Mouse (Mus musculus) limb, embryonic 14.5 days (tissue): ENCODE results near the gene Gm10134. TPM values are rescaled to one million over a fixed set of nuclear protein-coding genes. Genes with fewer than 3 reads are reported as not detected.
A peak's percentile ranks its signal among the peaks of the same experiment; 100 is the strongest.

Experiments
- ATAC-seq: fragments of 200-750 bp; cut with Nextera tagmentation; 2 replicates; pipeline ENCODE4 v1.8.0; 2017; ENCODE audit warnings: low read depth, moderate number of reproducible peaks, moderate TSS enrichment; ENCODE audit not compliant: low FRiP score
- DNase-seq: peaks from one replicate; pipeline ENCODE4 v3.0.0-alpha.2; 2015; ENCODE audit warnings: low spot score
- H3K27ac ChIP-seq: fragments of 300-500 bp; sonication (generic); replicated peaks from 2 replicates; pipeline ENCODE4 v1.5.1; 2014; ENCODE audit warnings: low read depth, mild to moderate bottlenecking, low read length, moderate library complexity, mixed read lengths
- H3K27me3 ChIP-seq: fragments of 300-500 bp; sonication (generic); 2 replicates; pipeline ENCODE4 v1.6.1; 2014; ENCODE audit warnings: low read length, mixed read lengths; ENCODE audit not compliant: control insufficient read depth, insufficient read depth
- H3K36me3 ChIP-seq: fragments of 300-500 bp; sonication (generic); 2 replicates; pipeline ENCODE4 v1.6.1; 2014; ENCODE audit warnings: mild to moderate bottlenecking, low read length, moderate library complexity, mixed read lengths; ENCODE audit not compliant: control insufficient read depth, insufficient read depth
- H3K4me1 ChIP-seq: fragments of 300-500 bp; sonication (generic); 2 replicates; pipeline ENCODE4 v1.6.1; 2014; ENCODE audit warnings: antibody characterized with exemption, low read length, mixed read lengths; ENCODE audit not compliant: control insufficient read depth, insufficient read depth
- H3K4me2 ChIP-seq: fragments of 300-500 bp; sonication (generic); replicated peaks from 2 replicates; pipeline ENCODE4 v1.6.1; 2014; ENCODE audit warnings: low read depth, mild to moderate bottlenecking, low read length, moderate library complexity; ENCODE audit not compliant: severe bottlenecking
- H3K4me3 ChIP-seq: fragments of 300-500 bp; sonication (generic); replicated peaks from 2 replicates; pipeline ENCODE4 v1.5.1; 2014; ENCODE audit warnings: low read length
- H3K9ac ChIP-seq: fragments of 300-500 bp; sonication (generic); 2 replicates; pipeline ENCODE4 v1.6.1; 2014; ENCODE audit warnings: mild to moderate bottlenecking, low read depth, low read length, moderate library complexity; ENCODE audit not compliant: severe bottlenecking
- H3K9me3 ChIP-seq: fragments of 300-500 bp; sonication (generic); 2 replicates; pipeline ENCODE4 v1.6.1; 2016; ENCODE audit warnings: low read length; ENCODE audit not compliant: control insufficient read depth
- POLR2A ChIP-seq: fragments of 200-500 bp; IDR thresholded peaks from 2 replicates; pipeline ENCODE4 v1.8.0; 2012; ENCODE audit warnings: inconsistent platforms, mild to moderate bottlenecking, moderate library complexity, borderline replicate concordance; ENCODE audit not compliant: insufficient read depth, insufficient read length; ENCODE audit errors: extremely low read depth
- WGBS: fragments of 180-500 bp; shearing (Covaris S2); extraction: QIAGEN DNeasy Blood & Tissue Kit; methylation state at CpG from one replicate; pipeline ENCODE4 v1.1.7; 2014; 5-methylcytosine and 5-hydroxymethylcytosine counted together
- polyA plus RNA-seq, 2 experiments: library from polyadenylated mRNA; depleted of rRNA in 1 of 2; stranded (reverse) in 1 of 2; unstranded in 1 of 2; fragments of >200 nt; fragmentation: Nextera tagmentation in 1 of 2; extraction: Ambion mirVana in 1 of 2; gene quantifications; 2 replicates each; pipeline versions ENCODE4 v1.2.1 to v1.2.3; 2012 to 2014

The Gm10134 gene
- polyA plus RNA-seq, 2 experiments, result 0.61 to 1.1 TPM

- Histone ChIP-seq H3K9me3 (no peaks in the 10 kb centered on the region), H3K4me3 (no peak overlapping the region), H3K27me3 (no peaks in the 10 kb centered on the region), H3K36me3 (peaks cover 34% of the 10 kb centered on the region), H3K4me1 (peaks cover 51% of the 10 kb centered on the region), H3K9ac (peak overlapping the region; percentile 16; the same call in 1 of the 2 replicates), H3K4me2 (no peak overlapping the region), H3K27ac (peak overlapping the region; percentile 67; the same call in 1 of the 2 replicates)
- ATAC-seq, result no peak
- TF ChIP-seq POLR2A, result no peak
- WGBS, result 68% methylated on average over 8 of the region's 8 CpGs
- no peak for DNase-seq
Measured at GRCm38 (mm10) chr2:28537995-28538816, 32.3 kb downstream of the Gm10134 start.

GRCm38 (mm10) chr2:28538817-28539128 lies 32.9 kb downstream of the Gm10134 start:
- H3K4me2 ChIP-seq, result 0 out of 2 replicates have a peak overlapping the region, but pooled peaks have one; percentile 5
- H3K27me3 ChIP-seq, result no peaks in the 10 kb centered on the region
- 57% methylated on average over 1 of the region's 1 CpGs for WGBS
- peaks cover 51% of the 10 kb centered on the region for H3K4me1 ChIP-seq
- H3K9me3 ChIP-seq, result no peaks in the 10 kb centered on the region
- ATAC-seq, result peak; percentile 37; the same call in 1 of the 2 replicates
- TF ChIP-seq POLR2A, result no peak
- H3K36me3 ChIP-seq, result peaks cover 39% of the 10 kb centered on the region
- no peak overlapping the region for H3K4me3 ChIP-seq
- H3K27ac ChIP-seq, result peak overlapping the region; percentile 67
- 0 out of 2 replicates have a peak overlapping the region, but pooled peaks have one; percentile 16 for H3K9ac ChIP-seq
- no peak for DNase-seq

- Histone ChIP-seq H3K27ac (peak overlapping the region; percentile 67), H3K9ac (0 out of 2 replicates have a peak overlapping the region, but pooled peaks have one; percentile 16), H3K27me3 (no peaks in the 10 kb centered on the region), H3K4me2 (0 out of 2 replicates have a peak overlapping the region, but pooled peaks have one; percentile 5), H3K36me3 (peaks cover 44% of the 10 kb centered on the region), H3K9me3 (no peaks in the 10 kb centered on the region), H3K4me3 (no peak overlapping the region), H3K4me1 (peaks cover 48% of the 10 kb centered on the region)
- 35% methylated on average over 7 of the region's 7 CpGs for WGBS
- DNase-seq (peak; percentile 55), ATAC-seq (peak; percentile 74)
- no peak for TF ChIP-seq POLR2A
Measured at GRCm38 (mm10) chr2:28539206-28539605, 33.3 kb downstream of the Gm10134 start.

GRCm38 (mm10) chr2:28539949-28540348 lies 34.1 kb downstream of the Gm10134 start:
- peaks cover 40% of the 10 kb centered on the region for H3K4me1 ChIP-seq
- TF ChIP-seq POLR2A, result no peak
- 77% methylated on average over 2 of the region's 2 CpGs for WGBS
- peaks cover 51% of the 10 kb centered on the region for H3K36me3 ChIP-seq
- DNase-seq, result no peak
- no peaks in the 10 kb centered on the region for H3K27me3 ChIP-seq
- H3K4me2 ChIP-seq, result no peak overlapping the region
- ATAC-seq, result no peak
- H3K9me3 ChIP-seq, result no peaks in the 10 kb centered on the region
- H3K27ac ChIP-seq, result no peak overlapping the region
- H3K4me3 ChIP-seq, result no peak overlapping the region
- H3K9ac ChIP-seq, result 0 out of 2 replicates have a peak overlapping the region, but pooled peaks have one; percentile 6

GRCm38 (mm10) chr2:28540587-28541227 lies 34.8 kb downstream of the Gm10134 start:
- DNase-seq (no peak), ATAC-seq (no peak)
- no peaks in the 10 kb centered on the region for H3K27me3 ChIP-seq
- H3K9ac ChIP-seq, result no peak overlapping the region
- H3K4me2 ChIP-seq, result no peak overlapping the region
- H3K27ac ChIP-seq, result no peak overlapping the region
- peaks cover 59% of the 10 kb centered on the region for H3K36me3 ChIP-seq
- peaks cover 33% of the 10 kb centered on the region for H3K4me1 ChIP-seq
- no peaks in the 10 kb centered on the region for H3K9me3 ChIP-seq
- 89% methylated on average over 8 of the region's 8 CpGs for WGBS
- no peak overlapping the region for H3K4me3 ChIP-seq
- no peak for TF ChIP-seq POLR2A
